Mouse (Mus musculus): ENCODE results near the gene Tm4sf5. TPM values are rescaled to one million over a fixed set of nuclear protein-coding genes. Genes with fewer than 3 reads are reported as not detected.

Gene Tm4sf5
- polyA plus RNA-seq, 1 experiment from 2014 or later: 0.69 TPM

DNA sequence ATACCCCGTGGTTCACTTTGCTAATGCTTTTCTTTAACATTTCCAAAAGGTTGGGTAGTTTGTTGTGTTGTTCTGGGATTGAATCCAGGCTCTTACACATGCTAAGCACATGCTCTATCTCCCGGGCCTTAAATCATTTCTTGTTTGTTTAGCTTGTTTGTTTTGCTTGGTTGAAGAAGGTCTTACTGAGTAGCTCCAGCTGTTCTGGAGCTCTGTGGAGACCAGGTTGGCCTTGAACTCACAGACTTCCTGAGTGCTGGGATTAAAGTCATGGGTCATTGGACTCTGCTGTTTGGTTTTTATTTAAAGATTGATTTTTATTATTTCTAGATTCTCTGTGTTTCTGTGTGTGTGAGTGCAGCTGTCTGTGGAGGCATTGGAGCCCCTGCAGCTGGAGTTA is 19.5 kb upstream of the Tm4sf5 start:
- no peak overlapping the region for H3K4me3 ChIP-seq
- H3K4me1 ChIP-seq: no peaks in the 10 kb centered on the region
- no peak overlapping the region for H3K4me2 ChIP-seq
- H3K27ac ChIP-seq: no peak overlapping the region
- no peaks in the 10 kb centered on the region for H3K27me3 ChIP-seq
- no peaks in the 10 kb centered on the region for H3K9me3 ChIP-seq
- H3K36me3 ChIP-seq: no peaks in the 10 kb centered on the region
- no peak for ATAC-seq (ENCODE audit: insufficient number of reproducible peaks, insufficient read depth, low FRiP score, low TSS enrichment, low read depth)
- 58% methylated on average over 2 of the region's 2 CpGs for WGBS
- H3K9ac ChIP-seq: no peak overlapping the region

- Histone ChIP-seq H3K36me3 (no peaks in the 10 kb centered on the region), H3K27ac (no peak overlapping the region), H3K9me3 (no peaks in the 10 kb centered on the region), H3K9ac (no peak overlapping the region), H3K4me2 (no peak overlapping the region), H3K27me3 (no peaks in the 10 kb centered on the region), H3K4me1 (no peaks in the 10 kb centered on the region), H3K4me3 (no peak overlapping the region)
- ATAC-seq (ENCODE audit: insufficient number of reproducible peaks, insufficient read depth, low FRiP score, low TSS enrichment, low read depth): no peak
- 41% methylated on average over 4 of the region's 4 CpGs for WGBS
Observed at GRCm38 (mm10) chr11:70487816-70488215, 17.2 kb upstream of the Tm4sf5 start.

DNA sequence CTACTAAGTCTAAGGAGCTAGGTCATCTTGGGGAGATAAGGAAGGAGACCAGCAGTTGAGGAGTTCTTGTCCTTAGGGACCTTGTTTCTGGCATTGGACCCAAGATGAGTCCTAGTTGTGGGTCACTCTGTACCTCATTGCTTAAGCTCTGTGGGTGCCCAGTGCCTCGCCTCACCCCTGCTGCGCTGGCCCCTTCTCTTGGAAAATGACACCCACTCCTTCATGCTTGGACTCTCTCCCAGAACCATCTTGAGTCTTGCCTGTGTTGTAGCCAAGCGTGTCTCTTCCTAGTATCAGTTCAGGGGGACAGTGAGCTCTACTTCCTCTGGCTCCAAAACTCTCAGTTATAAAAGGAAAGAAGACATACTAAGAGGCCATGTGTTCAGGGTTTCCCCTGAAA is 15.9 kb upstream of the Tm4sf5 start:
- 83% methylated on average over 3 of the region's 3 CpGs for WGBS
- H3K27me3 ChIP-seq: no peaks in the 10 kb centered on the region
- H3K36me3 ChIP-seq: no peaks in the 10 kb centered on the region
- no peaks in the 10 kb centered on the region for H3K4me1 ChIP-seq
- no peak overlapping the region for H3K9ac ChIP-seq
- H3K9me3 ChIP-seq: no peaks in the 10 kb centered on the region
- H3K4me3 ChIP-seq: no peak overlapping the region
- H3K4me2 ChIP-seq: no peak overlapping the region
- no peak overlapping the region for H3K27ac ChIP-seq
- no peak for ATAC-seq (ENCODE audit: insufficient number of reproducible peaks, insufficient read depth, low FRiP score, low TSS enrichment, low read depth)

DNA sequence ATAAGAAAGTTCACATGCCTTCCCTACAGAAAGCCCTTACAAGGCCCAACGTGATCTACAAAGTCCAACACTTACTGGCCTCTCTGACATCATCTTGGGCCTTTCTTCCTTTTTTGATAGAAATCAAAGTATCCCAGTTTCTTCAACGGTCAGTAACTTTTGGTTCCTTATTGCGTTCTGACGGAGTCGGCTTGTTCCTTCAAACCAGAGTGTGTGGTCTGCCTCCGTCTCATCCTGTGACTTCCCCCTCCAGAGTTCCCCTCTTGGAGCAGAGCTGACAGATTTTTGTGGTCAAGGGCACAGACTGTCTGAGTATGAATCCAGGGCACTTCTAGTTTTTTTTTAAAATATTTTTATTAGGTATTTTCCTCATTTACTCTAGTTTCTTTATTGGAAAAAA is 15.4 kb upstream of the Tm4sf5 start:
- H3K4me1 ChIP-seq: no peaks in the 10 kb centered on the region
- H3K27ac ChIP-seq: no peak overlapping the region
- no peaks in the 10 kb centered on the region for H3K27me3 ChIP-seq
- H3K36me3 ChIP-seq: no peaks in the 10 kb centered on the region
- ATAC-seq (ENCODE audit: insufficient number of reproducible peaks, insufficient read depth, low FRiP score, low TSS enrichment, low read depth): no peak
- H3K4me3 ChIP-seq: no peak overlapping the region
- H3K4me2 ChIP-seq: no peak overlapping the region
- WGBS: 84% methylated on average over 6 of the region's 6 CpGs
- H3K9me3 ChIP-seq: no peaks in the 10 kb centered on the region
- no peak overlapping the region for H3K9ac ChIP-seq

DNA sequence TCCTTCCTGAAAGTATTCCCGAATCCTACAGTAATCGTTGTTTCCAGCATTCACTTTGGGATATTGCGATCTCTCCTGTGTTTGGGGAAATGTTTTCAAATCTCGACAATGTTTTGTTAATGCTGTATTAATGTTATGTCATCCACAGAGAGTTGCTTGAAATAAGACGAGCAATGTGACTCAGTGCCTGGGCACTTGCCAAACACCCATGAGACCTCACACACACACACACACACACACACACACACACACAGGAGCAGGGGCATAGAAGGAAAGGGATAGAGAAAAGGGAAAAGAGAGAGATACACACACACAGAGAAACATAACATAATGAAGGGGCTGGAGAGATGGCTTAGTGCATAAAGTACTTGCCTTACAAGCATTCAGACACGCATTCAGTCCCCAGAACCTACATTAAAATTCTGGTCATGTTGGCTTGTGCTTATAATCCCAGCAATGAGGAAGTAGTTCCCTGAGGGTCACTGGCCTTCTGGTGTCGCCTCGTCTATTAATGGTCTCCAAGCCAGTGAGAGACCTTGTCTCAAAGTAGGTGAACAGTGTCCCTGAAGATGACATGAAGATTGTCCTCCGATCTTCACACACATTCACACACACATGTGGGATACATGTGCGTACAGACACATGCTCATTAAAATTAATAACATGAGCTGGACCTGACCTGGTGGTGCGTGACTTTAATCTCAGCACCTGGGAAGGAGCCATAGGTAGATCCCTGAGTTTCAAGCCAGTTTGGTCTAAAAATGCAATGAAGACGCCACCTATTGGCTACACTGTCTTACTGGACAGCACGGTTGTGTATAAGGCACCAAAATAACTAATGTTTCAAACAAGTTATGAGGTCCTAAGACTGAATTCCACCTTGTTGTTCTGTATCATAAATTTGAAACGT is 5.2 kb upstream of the Tm4sf5 start:
- Histone ChIP-seq H3K27ac (no peak overlapping the region), H3K27me3 (no peaks in the 10 kb centered on the region), H3K36me3 (no peaks in the 10 kb centered on the region), H3K4me3 (no peak overlapping the region), H3K9me3 (no peaks in the 10 kb centered on the region), H3K9ac (no peak overlapping the region), H3K4me2 (no peak overlapping the region), H3K4me1 (no peaks in the 10 kb centered on the region)
- 71% methylated on average over 14 of the region's 14 CpGs for WGBS
- ATAC-seq (ENCODE audit: insufficient number of reproducible peaks, insufficient read depth, low FRiP score, low TSS enrichment, low read depth): no peak

- WGBS: 87% methylated on average over 1 of the region's 1 CpGs
- H3K27me3 ChIP-seq: no peaks in the 10 kb centered on the region
- no peak overlapping the region for H3K9ac ChIP-seq
- no peaks in the 10 kb centered on the region for H3K4me1 ChIP-seq
- no peaks in the 10 kb centered on the region for H3K9me3 ChIP-seq
- H3K4me2 ChIP-seq: no peak overlapping the region
- H3K4me3 ChIP-seq: no peak overlapping the region
- ATAC-seq (ENCODE audit: insufficient number of reproducible peaks, insufficient read depth, low FRiP score, low TSS enrichment, low read depth): no peak
- no peak overlapping the region for H3K27ac ChIP-seq
- H3K36me3 ChIP-seq: no peaks in the 10 kb centered on the region
Observed at GRCm38 (mm10) chr11:70500476-70500812, 4.6 kb upstream of the Tm4sf5 start.

GRCm38 (mm10) chr11:70502018-70502417 is 3.0 kb upstream of the Tm4sf5 start:
- 61% methylated on average over 3 of the region's 3 CpGs for WGBS
- no peak overlapping the region for H3K9ac ChIP-seq
- no peaks in the 10 kb centered on the region for H3K36me3 ChIP-seq
- no peak overlapping the region for H3K4me2 ChIP-seq
- H3K4me3 ChIP-seq: no peak overlapping the region
- no peaks in the 10 kb centered on the region for H3K9me3 ChIP-seq
- no peak overlapping the region for H3K27ac ChIP-seq
- no peak for ATAC-seq (ENCODE audit: insufficient number of reproducible peaks, insufficient read depth, low FRiP score, low TSS enrichment, low read depth)
- H3K27me3 ChIP-seq: no peaks in the 10 kb centered on the region
- H3K4me1 ChIP-seq: no peaks in the 10 kb centered on the region

GRCm38 (mm10) chr11:70506385-70506784 is 1.3 kb downstream of the Tm4sf5 start:
- ATAC-seq (ENCODE audit: insufficient number of reproducible peaks, insufficient read depth, low FRiP score, low TSS enrichment, low read depth): no peak
- Histone ChIP-seq H3K4me3 (no peak overlapping the region), H3K36me3 (no peaks in the 10 kb centered on the region), H3K27me3 (no peaks in the 10 kb centered on the region), H3K4me1 (peaks cover 4% of the 10 kb centered on the region), H3K9ac (no peak overlapping the region), H3K9me3 (no peaks in the 10 kb centered on the region), H3K27ac (no peak overlapping the region), H3K4me2 (no peak overlapping the region)
- WGBS: 20% methylated on average over 4 of the region's 4 CpGs

DNA sequence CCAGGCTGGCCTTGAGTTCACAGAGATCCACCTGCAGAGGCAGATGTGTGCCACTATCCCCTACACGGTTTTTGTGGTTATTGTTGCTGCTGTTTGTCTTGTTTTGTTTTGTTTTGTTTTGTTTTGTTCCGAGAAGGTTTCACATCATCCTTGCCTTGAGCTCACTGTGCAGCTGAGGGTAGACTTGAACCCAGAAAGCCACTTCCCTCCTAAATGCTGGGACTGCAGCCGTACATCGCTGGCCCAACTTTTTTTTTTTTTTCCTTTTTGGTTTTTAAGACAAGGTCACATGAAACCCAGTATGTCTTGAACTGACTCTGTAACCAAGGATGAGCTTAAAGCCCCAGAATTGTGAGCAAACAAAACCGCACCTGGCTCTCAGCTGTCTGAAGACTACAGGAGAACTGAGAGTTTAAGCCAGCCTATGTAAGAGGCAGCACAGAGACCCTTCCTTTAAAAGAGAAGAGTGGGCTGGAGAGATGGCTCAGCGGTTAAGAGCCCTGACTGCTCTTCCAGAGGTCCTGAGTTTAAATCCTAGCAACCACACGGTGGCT is 2.0 kb downstream of the Tm4sf5 start:
- Histone ChIP-seq H3K9ac (no peak overlapping the region), H3K9me3 (no peaks in the 10 kb centered on the region), H3K4me1 (peaks cover 4% of the 10 kb centered on the region), H3K36me3 (no peaks in the 10 kb centered on the region), H3K27me3 (no peaks in the 10 kb centered on the region), H3K27ac (no peak overlapping the region), H3K4me3 (no peak overlapping the region), H3K4me2 (no peak overlapping the region)
- ATAC-seq (ENCODE audit: insufficient number of reproducible peaks, insufficient read depth, low FRiP score, low TSS enrichment, low read depth): no peak
- 69% methylated on average over 7 of the region's 7 CpGs for whole genome bisulfite sequencing

- H3K27ac ChIP-seq: no peak overlapping the region
- 9% methylated on average over 19 of the region's 19 CpGs for WGBS
- peak overlapping the region; percentile 52 for H3K4me2 ChIP-seq
Observed at GRCm38 (mm10) chr11:70509753-70510564, 4.9 kb downstream of the Tm4sf5 start.

GRCm38 (mm10) chr11:70511242-70511641 is 6.2 kb downstream of the Tm4sf5 start:
- ATAC-seq (ENCODE audit: insufficient number of reproducible peaks, insufficient read depth, low FRiP score, low TSS enrichment, low read depth): no peak

More at GRCm38 (mm10) chr11:70509753-70510564, 4.9 kb downstream of the Tm4sf5 start:
- Histone ChIP-seq H3K27me3 (no peaks in the 10 kb centered on the region; the same call in 1 of the 2 replicates), H3K4me1 (peaks cover 4% of the 10 kb centered on the region), H3K9me3 (no peaks in the 10 kb centered on the region), H3K9ac (0 out of 2 replicates have a peak overlapping the region, but pooled peaks have one; percentile 40), H3K36me3 (no peaks in the 10 kb centered on the region), H3K4me3 (peak overlapping the region; percentile 19; the same call in 1 of the 2 replicates)
- ATAC-seq (ENCODE audit: insufficient number of reproducible peaks, insufficient read depth, low FRiP score, low TSS enrichment, low read depth): peak; percentile 65; the same call in 1 of the 2 replicates

More at GRCm38 (mm10) chr11:70511242-70511641, 6.2 kb downstream of the Tm4sf5 start:
- H3K4me3 ChIP-seq: no peak overlapping the region
- no peaks in the 10 kb centered on the region; the same call in 1 of the 2 replicates for H3K27me3 ChIP-seq
- peaks cover 4% of the 10 kb centered on the region for H3K4me1 ChIP-seq
- H3K9me3 ChIP-seq: no peaks in the 10 kb centered on the region
- no peak overlapping the region for H3K4me2 ChIP-seq
- H3K27ac ChIP-seq: no peak overlapping the region
- no peaks in the 10 kb centered on the region for H3K36me3 ChIP-seq
- H3K9ac ChIP-seq: no peak overlapping the region
- 48% methylated on average over 2 of the region's 2 CpGs for WGBS
